Mouse (Mus musculus) ZHBTc4 (cell line): ENCODE measurements at regions not wholly inside any gene's neighbourhood (a gene's known extent, or its start where the extent isn't known, plus 50 kb on each side); places are given as distances from the start of the nearest gene placed in this dataset.

ENCODE experiments used
- DNase-seq: peaks from one replicate; pipeline ENCODE4 v3.0.0-alpha.2; 2011; ENCODE audit warnings: low read depth, low spot score

GRCm38 (mm10) chr2:166406826-166407225, 251.4 kb upstream of the Sulf2 start:
- no peak for DNase-seq

DNA sequence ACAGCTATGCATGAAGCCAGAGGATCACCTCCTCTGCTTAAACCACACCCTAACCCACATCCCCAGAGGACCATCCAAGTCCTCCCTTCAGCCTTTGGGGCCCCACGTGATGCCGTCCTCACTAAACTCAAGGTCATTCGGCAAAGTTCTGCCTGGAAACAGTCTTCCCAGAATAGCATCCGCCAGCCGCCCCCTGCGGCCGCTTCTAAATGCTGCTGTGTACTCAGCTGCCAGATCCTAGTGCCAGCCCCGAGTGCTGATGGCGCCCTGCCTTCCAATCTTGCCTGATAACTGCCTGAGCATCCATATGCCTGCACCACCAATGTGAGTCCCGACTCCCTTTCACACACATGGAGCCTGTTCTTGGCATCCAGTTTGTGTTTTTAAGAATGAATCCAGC, 247.9 kb upstream of the Sulf2 start:
- DNase-seq = peak; percentile 85

DNA sequence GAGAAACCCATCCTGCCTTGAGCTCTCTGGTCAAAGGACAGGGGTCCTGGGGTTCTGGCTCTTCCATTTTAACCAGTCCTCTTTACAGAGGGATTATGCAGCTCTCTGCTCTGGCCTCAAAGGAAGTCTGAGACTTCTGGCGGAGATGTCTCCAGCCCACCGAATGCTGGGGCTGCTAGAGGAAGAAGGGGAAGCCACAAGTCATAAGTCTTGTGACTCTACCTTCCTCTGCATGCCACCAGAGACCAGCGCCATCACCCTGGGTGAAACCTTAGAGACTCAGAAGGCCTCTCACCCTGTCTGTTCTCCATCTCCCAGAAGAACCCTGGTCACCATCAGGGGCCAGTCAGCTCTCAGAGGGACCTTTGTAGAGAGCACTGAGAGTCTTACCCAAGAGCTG, 246.4 kb upstream of the Sulf2 start:
- no peak for DNase-seq

DNA sequence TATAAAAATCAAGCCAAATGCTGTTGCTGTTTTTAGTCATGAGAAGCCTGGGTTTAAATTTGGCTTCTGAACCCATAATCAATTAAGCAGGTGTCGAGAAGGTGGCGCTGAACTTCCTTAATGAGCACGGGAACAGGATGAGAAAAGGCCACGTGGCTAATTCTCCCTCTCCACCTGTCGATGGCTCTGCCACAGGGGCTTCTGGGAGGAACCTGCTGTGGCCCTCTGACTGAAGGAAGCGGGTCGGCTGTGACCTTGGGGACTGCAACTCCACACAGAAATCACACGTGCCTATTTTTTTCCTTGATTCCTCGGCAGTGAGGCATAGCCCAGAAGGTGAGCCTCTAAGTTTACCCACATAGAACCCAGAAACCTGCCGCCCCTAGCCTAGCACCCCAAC, 244.8 kb upstream of the Sulf2 start:
- no peak for DNase-seq

- DNase-seq = peak; percentile 73
Observed at GRCm38 (mm10) chr2:166399140-166399830, 243.8 kb upstream of the Sulf2 start.

DNA sequence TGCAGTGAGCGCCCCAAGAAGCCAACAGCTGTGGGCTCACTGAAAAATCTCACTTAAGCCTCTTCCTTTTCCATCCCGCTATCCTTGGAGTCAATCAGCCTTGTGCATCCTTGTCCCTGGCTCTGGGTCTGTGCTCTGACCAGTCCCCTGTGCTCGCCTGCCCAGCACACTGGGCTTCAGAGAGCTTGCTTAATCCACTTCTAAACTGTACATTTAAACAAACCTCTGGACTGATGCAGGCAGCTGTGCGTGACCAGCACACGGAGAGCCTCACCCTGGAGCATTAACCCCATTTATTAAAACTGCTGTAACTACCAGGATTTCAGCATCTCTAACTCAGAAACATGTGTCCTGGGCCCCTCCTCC, 243.3 kb upstream of the Sulf2 start:
- DNase-seq = no peak

- no peak for DNase-seq
Observed at GRCm38 (mm10) chr2:166398156-166398555, 242.7 kb upstream of the Sulf2 start.

GRCm38 (mm10) chr2:166394666-166395065, 239.2 kb upstream of the Sulf2 start:
- no peak for DNase-seq

DNA sequence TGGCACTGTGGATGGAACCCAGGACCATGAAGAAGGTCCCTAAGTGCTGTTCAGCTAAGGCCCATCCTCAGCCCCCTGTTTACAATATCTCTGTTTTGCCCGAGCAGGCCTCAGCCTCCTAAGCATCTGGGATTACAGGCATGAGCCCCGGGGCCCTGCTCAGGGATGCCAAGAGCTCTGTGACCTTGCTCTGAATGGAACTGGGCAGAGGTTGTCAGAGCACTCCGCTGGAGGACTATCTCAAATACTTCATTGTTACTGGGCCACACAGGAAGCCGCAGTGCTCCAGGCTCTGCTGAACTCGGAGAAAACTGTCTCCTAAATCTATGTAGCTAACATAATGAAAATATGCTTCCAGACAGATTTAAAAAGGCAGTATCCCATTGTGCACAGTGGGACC, 235.7 kb upstream of the Sulf2 start:
- DNase-seq = no peak

DNA sequence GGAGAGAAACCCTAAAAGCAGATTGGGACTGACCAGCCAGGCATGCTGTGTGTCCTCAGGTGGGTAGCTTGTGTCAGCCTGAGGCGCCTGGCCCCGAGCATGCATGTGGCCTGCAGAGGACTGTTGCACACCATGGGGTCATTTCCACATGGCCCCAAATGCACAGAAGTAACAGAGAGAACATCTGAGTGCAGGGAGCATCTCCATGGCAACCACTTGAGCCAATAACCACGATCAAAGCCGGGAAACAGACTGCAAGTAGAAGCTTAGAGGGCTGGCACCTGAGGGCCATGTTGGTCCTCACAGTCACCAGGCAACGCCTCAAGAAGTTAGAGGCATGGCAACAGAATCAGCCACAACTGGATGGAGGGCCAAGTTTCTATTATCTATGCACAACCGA, 232.6 kb upstream of the Sulf2 start:
- no peak for DNase-seq

DNA sequence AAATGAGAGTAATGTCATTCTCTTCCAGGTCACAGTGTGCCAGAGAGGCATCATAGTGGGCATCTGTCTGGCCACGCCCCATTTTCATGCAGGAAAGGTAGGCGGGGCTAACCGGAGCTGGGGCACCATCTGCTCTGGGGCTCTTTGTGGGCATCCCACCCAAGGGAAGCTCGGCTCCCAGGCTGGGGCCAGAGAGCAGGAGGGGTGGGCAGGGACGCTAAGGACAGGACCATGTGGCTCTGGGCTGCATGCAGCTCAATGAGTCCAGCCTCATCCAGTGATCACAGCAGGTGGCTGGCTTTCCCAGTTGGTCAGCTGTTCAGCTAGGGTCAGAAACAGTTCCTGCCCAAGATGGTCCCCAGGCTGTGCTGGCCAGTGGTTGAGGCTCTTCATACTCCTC, 231.4 kb upstream of the Sulf2 start:
- no peak for DNase-seq

GRCm38 (mm10) chr2:166384583-166384982, 229.1 kb upstream of the Sulf2 start:
- no peak for DNase-seq

GRCm38 (mm10) chr2:166383356-166383755, 227.9 kb upstream of the Sulf2 start:
- DNase-seq = no peak

- DNase-seq = no peak
Observed at GRCm38 (mm10) chr2:166382180-166382579, 226.7 kb upstream of the Sulf2 start.

GRCm38 (mm10) chr2:166380854-166381253, 225.4 kb upstream of the Sulf2 start:
- DNase-seq = no peak

DNA sequence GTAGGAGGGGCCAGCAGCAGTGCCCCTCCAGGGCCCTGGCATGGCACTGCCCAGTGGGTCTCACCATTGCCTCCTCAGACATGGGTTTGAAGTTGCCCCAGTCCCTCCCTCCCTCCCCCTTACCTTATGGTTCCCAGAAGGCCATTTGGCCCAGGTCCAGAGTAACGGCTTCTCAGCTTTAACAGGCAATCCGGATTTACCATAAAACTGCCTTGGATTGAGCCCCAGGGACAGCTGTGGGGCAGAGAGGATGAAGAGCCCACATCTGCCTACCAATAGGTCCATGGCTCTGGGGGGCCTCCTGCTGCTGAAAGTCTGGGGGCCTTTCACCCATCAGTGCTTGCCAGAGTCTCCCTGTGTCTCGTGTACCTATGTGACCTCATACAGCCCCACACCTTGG, 222.9 kb upstream of the Sulf2 start:
- DNase-seq = no peak

GRCm38 (mm10) chr2:166377329-166377728, 221.9 kb upstream of the Sulf2 start:
- DNase-seq = no peak

DNA sequence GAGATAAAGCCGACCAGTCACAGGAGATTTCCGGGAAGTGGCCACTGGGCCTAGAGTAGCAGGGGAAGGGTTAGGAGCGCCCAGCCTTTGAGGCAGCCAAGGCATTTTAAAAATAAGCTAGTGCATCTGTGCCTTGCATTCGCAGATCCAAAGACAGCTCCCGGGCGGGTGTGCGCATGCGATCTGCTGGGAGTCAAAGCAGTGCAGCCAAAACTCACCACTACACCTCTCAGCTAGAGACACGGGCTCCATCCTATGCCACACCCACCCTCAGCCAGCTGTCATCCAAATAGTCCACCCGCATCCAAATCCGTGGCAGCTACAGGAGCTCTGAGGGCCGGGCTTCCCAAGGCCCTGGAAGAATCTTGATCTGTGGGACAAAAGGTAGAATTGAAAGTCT, 220.2 kb upstream of the Sulf2 start:
- peak; percentile 25 for DNase-seq

GRCm38 (mm10) chr2:166370776-166371175, 215.3 kb upstream of the Sulf2 start:
- no peak for DNase-seq

DNA sequence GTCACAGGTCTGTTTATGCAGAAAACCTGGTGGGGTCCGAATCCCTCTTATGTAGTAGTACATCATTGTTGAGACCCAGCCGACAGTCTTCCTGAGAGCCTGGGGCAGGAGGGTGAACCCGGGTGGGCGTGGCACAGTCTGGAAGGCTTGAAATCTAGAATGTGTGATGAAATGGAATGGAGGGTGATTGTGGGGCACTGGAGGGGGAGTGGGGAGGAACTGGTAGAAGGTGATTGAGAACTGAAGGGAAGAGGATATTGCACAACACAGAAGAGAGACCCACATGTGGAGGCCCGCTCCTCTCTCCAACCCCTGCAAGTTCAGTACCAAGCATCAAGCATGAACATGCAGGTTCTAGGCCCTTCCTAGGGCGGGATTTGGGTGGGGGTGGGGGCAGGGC, 206.2 kb upstream of the Sulf2 start:
- DNase-seq = no peak

DNA sequence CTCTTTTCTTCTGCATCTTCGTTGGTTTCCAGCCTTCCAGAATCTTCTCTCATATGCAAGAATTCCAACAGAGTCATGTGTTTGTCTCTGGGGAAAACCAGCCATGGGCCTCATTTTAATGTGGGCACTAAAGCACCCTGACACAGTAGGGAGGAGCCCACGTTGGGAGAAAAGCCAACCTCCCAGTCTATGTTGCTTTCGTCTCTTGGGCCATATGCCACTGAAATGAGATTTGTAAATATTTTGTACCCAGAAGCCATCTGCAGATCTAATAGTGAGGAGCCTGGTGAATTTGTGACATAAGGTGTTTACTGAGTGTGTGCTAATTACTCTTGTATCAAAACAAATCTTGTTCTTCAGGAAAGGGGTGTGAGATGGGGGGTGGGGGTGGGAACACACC, 205.3 kb upstream of the Sulf2 start:
- DNase-seq = no peak

- no peak for DNase-seq
Observed at GRCm38 (mm10) chr2:166359995-166360394, 204.5 kb upstream of the Sulf2 start.

DNA sequence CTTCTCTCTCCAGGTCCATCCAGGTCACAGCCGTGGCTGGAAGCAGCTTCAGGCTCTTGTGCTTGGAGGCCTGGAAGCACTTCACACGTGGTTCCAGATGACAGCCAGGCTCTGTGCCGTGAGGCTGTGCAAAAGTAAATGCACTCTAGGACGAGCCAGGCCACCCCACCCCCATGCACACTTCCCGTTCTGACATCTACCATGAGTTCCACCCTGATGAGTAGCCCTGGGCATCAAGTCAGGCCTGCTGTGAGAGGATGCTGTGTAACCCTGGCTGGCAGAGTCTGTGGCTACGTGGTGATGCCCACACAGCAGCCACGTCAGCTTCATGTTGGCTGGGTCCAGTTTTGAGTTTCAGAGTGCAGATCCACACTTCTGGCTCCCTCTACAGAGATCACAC, 202.4 kb upstream of the Sulf2 start:
- no peak for DNase-seq

GRCm38 (mm10) chr2:166355944-166356343, 200.5 kb upstream of the Sulf2 start:
- DNase-seq = no peak
